Mouse (Mus musculus): Measurements from ENCODE around the gene Bach1.

Bach1 gene

DNA sequence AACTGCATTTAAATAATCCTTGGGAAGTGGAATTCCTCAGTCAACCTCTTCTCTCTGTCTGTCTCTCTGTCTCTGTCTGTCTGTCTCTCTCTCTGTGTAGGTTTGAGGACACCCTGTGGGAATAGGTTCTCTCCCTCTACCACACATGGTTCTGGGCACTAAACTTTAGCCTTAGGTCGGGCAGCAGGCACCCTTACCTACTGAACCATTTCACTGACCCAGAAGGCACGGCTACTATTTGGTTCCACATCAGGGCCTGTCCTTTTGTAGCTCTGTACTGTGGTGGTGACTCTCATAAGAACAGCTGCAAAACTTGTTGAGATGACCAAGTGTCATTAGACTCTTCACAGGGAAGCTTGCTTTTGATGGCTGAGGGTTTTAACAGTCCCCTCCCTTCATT, 3.1 kb downstream of the Bach1 start:
- CTCF ChIA-PET: no interaction called here
- POLR2A ChIA-PET: interaction anchor here in 3 of 4 experiments (0.6 to 5.9 kb wide), 18 partner anchors 11 to 982 kb away, joined by 3 to 74 read pairs (median 3); no protein-coding TSS in a partner anchor

DNA sequence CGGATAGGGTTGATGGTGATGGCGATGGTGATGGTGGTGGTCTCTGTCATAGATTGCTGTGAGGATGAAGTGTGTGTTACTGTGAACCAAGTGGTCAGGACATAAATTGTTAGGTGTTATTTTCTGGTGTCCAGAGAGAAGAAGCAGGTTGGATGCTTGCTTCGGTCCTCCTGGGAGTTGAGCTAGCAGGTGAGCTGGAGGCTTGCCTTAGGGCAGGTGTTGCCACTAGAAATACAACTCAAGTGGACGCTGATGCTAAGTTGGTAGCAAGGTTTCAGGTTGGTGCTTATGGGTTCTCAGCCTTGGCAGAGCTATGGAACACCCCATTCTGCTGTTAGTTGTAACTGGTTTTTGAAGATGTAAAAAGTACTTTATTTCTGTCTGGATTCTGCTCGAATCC, 4.1 kb downstream of the Bach1 start:
- CTCF ChIA-PET: interaction anchor here in 2 of 4 experiments (0.6 to 0.7 kb wide), 2 partner anchors 28 to 473 kb away, joined by 4 to 12 read pairs; no protein-coding TSS in a partner anchor
- POLR2A ChIA-PET: interaction anchor here (0.6 to 5.9 kb wide), 21 partner anchors 8 to 1017 kb away, joined by 3 to 74 read pairs (median 5); no protein-coding TSS in a partner anchor

DNA sequence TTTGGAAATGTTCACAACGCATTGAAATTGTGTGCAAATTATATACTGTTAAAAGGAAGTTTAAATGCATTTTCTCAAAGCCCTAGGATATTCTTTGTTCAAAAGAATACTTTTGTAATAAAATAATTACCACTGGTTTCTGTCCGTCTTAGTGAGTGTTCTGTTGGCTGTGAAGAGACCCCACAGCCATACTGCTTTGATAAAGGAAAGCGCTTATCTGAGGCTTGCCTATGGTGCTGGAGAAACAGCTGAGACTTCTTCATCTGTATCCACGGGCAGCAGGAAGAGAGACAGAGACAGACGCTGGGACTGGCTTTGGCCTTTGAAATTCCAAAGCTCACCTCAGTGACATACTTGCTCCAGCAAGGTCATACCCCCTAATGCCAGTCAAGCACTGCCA, 5.5 kb downstream of the Bach1 start:
- POLR2A ChIA-PET: interaction anchor here in 3 of 4 experiments (0.5 to 5.9 kb wide), 16 partner anchors 9 to 217 kb away, joined by 3 to 62 read pairs (median 5); no protein-coding TSS in a partner anchor
- CTCF ChIA-PET: interaction anchor here in 1 of 4 experiments (1.1 kb wide), 1 partner anchor 26 kb away, joined by 4 read pairs; no protein-coding TSS in a partner anchor

DNA sequence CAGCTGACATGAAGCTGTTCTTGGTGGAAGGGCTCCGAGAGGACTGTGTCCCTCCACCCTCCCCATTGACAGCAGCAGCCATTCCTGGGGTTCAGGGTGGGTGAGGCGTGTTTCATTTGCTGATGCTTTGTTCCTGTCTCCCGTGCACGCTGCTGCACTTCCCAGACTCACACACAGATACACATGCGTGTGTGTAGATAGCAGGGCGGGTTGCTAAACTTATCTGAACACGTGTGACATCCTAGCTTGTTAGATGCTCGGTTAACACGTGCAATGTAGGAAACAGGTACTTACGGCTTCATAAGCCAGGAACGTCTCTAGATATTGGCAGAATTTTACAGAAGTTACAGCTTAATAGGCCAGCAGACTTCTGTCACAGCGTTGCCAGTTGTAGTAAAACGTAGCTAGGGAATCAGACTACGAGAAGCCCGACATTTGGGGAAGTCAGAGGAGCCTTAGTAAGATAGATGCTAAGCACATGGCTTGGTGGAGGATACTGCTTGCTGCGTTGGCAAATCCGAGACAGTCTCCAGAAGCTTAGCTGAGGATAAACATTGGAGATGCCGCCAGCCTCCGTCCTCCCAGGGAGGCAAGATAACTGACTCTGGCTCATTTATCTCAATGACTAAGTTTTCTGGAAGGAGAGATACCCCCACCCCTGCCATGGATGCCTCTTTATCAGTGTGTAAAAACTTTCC, 7.3 kb downstream of the Bach1 start:
- POLR2A ChIA-PET: interaction anchor here in 3 of 4 experiments (0.6 to 5.9 kb wide), 23 partner anchors 7 to 250 kb away, joined by 3 to 62 read pairs (median 3); partner anchors contain the start of gene Bach1 (in 3 of the 3)
- CTCF ChIA-PET: interaction anchor here in 2 of 4 experiments (0.5 to 1.5 kb wide), 2 partner anchors 108 to 118 kb away, joined by 3 read pairs; no protein-coding TSS in a partner anchor

DNA sequence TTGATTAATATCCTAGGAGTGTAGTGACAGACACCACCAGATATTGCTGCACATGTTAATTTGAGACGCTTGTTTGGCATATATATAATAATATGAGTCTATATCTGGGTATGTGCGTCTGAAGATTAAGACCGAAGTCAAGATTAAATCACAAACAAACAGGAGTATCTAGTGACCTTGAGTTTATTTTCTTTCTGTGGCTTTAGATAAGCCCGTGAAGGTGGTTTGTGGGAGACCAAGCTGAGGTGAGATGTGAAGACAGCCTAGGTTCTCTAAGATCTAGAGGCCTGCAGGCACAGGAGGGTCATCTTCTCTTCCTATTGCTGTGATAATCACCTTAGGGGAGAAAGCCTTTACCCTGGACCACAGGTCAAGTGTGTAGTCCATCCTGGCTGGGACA, 8.6 kb downstream of the Bach1 start:
- CTCF ChIA-PET: interaction anchor here in 2 of 4 experiments (0.5 to 1.5 kb wide), 2 partner anchors 110 to 245 kb away, joined by 3 to 5 read pairs; no protein-coding TSS in a partner anchor
- POLR2A ChIA-PET: interaction anchor here in 3 of 4 experiments (0.6 to 12.1 kb wide), 22 partner anchors 8 to 220 kb away, joined by 3 to 167 read pairs (median 4); partner anchors contain the start of gene Bach1 (in 3 of the 3)

DNA sequence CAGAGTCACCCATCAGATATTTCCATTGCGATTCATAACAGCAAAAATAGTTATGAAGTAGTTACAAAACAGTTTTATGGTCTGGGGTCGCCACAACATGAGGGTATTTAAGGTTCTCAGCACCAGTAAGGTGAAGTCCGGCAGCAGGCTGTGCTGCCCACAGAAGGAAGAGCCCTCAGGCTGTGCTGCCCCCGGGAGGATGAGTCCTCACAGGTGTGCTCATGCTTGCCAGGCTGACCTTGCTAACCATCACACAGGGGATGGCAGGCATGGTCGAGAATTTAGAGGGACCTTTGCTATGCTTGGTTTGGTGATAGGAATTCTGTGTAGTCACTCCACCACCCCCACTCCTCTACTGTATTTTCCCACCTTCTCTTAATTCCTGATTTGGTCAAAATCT, 9.8 kb downstream of the Bach1 start:
- ChIA-PET POLR2A (interaction anchor here in 3 of 4 experiments (2.3 to 12.1 kb wide), 4 partner anchors 9 to 12 kb away, joined by 5 to 167 read pairs (median 24); partner anchors contain the start of gene Bach1 (in 3 of the 3)), CTCF (no interaction called here)

DNA sequence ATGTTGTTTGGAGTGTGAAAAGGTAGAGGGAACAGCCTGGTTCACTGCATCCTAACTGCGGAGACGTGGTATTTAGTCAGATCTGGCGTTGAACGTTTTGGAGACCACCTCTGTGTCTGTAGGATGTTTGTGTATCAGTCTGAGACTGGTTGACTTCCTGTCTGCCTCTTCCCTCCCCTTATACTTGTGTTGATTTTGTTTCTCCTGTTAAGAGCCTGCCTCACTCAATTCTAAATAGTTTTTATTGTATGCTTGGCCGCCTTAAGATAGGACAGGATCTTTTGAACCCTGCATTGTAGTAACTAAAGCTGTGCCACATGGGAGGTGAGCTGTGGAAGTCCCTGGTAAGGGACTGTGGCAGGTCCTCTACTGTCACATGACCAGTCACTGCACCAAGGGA, 10.4 kb downstream of the Bach1 start:
- CTCF ChIA-PET: no interaction called here
- POLR2A ChIA-PET: interaction anchor here in 3 of 4 experiments (1.2 to 12.1 kb wide), 9 partner anchors 9 to 104 kb away, joined by 3 to 167 read pairs (median 5); partner anchors contain the start of gene Bach1 (in 3 of the 3)

DNA sequence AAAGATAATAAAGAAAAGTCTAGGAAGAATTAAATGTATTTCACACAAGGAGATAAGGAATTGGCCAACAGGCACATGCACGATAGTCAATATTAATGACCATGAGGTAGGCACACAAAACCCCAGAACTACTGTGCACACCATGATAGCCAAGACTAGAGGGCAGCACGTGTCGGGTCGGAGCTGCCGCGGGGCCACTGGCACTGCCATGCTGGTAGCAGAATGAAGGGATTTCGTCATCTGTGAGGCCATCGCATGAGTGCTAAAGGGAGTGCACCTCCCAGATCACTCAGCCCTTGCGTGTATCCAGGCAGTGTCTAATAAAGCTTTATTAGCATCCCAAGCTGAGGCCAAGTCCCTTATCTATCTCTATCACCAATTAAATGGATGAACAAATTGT, 11.2 kb downstream of the Bach1 start:
- CTCF ChIA-PET: no interaction called here
- POLR2A ChIA-PET: interaction anchor here in 3 of 4 experiments (0.5 to 12.1 kb wide), 11 partner anchors 8 to 105 kb away, joined by 3 to 167 read pairs (median 5); partner anchors contain the start of gene Bach1 (in 3 of the 3)

DNA sequence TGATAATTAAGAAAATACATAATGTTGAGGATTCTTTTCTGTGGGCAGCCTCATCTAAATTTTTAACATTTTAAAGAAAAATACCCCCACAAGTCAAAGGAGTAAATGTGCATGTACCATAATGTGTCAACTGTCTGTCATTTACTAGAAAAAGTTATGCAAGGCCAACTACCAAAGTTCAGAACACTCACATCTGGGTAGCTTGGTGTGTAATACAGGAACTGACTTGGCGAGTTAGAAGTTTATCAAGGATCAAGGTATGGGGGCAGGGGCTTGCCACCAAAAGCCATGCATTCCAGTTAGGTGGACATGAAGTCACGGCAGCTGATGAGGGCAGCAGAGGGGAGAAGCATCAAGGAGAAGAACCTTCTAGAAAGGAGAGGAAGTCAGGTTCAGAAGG, 13.2 kb downstream of the Bach1 start:
- CTCF ChIA-PET: no interaction called here
- POLR2A ChIA-PET: interaction anchor here (0.7 to 12.1 kb wide), 10 partner anchors 8 to 86 kb away, joined by 3 to 167 read pairs (median 16); partner anchors contain the start of gene Bach1 (in 3 of the 4)

DNA sequence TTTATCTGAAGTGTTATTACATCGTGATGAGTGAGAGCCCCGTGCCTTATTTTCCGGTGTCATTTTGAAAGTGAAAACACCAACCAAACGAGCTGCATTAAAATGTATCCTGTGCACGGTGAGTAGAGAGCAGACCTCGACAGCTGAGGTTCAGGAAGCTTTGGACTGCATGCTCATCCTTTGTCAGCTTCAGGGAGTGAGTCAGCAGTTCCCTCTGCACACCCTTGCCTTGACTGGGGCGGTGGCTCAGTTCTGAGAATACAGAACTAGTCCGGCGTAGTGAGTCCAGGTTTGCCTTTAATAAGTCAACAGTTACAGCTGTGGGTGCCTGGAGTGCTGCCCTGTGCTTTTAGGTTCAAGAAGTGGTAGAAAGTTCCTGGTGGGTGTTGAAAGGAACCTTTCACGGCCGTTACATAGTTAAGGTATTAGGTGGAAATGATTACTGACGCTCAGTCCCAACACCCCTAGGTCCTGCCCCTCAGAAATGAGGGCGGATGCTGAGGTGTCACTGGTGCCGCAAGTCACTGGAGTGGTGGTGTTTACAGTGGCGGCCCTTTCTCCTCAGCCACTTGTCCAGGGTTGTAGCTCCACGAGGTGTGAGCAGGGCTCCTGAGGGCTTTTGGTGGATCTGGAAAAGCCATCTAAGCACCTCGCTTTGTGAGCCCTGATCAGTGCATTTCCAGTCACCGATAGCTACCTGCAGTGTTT, 14.4 kb downstream of the Bach1 start:
- POLR2A ChIA-PET: interaction anchor here (0.6 to 12.1 kb wide), 22 partner anchors 9 to 110 kb away, joined by 3 to 167 read pairs (median 4); partner anchors contain the start of gene Bach1 (in 3 of the 4)
- CTCF ChIA-PET: interaction anchor here in 1 of 4 experiments (0.9 kb wide), 1 partner anchor 13 kb away, joined by 3 read pairs; no protein-coding TSS in a partner anchor

DNA sequence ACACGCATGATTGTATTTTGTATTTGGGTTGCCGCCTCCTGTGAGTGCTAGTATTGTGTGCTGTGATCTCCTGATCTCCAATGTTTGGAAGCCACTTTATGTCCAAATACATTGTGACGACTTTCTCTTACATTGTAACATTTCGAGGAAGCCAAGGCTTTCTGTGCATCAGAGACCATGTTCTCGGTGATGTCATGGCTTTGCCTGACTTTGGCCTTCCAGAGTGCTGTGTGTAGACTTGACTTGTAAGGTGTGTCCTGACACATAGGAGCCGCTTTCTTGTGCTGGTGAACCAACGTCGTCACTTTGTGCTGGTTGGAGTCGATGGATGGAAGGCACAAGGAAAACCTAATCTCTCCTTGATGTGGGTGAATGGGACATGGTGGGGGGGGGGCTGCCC, 15.8 kb downstream of the Bach1 start:
- POLR2A ChIA-PET: interaction anchor here in 3 of 4 experiments (1.4 to 12.1 kb wide), 9 partner anchors 9 to 105 kb away, joined by 3 to 167 read pairs (median 11); partner anchors contain the start of gene Bach1 (in 3 of the 3)

DNA sequence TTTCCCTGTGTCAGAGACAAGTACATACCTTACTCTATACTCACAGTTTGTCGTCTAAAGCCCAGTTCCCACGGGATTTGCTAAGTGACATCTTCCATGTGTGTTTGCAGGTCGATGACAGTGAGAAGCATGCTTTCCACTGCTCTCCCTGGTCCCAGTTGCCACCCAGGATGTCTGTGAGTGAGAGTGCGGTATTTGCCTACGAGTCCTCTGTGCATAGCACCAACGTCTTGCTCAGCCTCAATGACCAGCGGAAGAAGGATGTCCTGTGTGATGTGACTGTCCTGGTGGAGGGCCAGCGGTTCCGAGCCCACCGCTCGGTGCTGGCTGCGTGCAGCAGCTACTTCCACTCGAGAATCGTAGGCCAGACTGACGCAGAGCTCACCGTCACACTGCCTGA, 16.5 kb downstream of the Bach1 start:
- ChIA-PET CTCF (interaction anchor here in 1 of 4 experiments (1.2 kb wide), 1 partner anchor 15 kb away, joined by 6 read pairs; no protein-coding TSS in a partner anchor), POLR2A (interaction anchor here in 3 of 4 experiments (0.5 to 12.1 kb wide), 12 partner anchors 8 to 90 kb away, joined by 3 to 167 read pairs (median 6); partner anchors contain the start of gene Bach1 (in 3 of the 3))

More for the DNA sequence above, 15.8 kb downstream of the Bach1 start:
- CTCF ChIA-PET: no interaction called here

DNA sequence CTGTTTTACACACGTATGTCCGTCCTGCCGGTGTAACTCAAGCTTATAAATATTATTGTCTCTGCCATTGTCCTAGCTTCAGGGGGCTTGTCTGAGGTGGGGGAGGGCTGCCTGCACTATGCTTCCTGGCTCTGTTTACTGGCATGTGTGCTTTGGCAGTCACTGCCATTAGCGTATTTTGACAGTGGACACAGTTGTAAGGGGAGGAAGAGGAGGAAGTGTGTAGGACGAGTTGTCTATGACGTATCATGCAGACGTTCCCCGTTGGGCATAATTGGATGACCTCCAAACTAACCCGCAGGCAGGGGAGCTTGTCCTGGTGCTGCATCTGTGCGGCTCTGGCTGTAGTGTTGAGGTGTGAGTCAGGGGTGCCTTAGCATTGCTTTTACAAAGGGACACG, 17.5 kb downstream of the Bach1 start:
- ChIA-PET POLR2A (interaction anchor here in 3 of 4 experiments (0.9 to 12.1 kb wide), 10 partner anchors 9 to 17 kb away, joined by 3 to 167 read pairs (median 8); partner anchors contain the start of gene Bach1 (in 3 of the 3)), CTCF (interaction anchor here in 1 of 4 experiments (1.2 kb wide), 1 partner anchor 14 kb away, joined by 6 read pairs; no protein-coding TSS in a partner anchor)

DNA sequence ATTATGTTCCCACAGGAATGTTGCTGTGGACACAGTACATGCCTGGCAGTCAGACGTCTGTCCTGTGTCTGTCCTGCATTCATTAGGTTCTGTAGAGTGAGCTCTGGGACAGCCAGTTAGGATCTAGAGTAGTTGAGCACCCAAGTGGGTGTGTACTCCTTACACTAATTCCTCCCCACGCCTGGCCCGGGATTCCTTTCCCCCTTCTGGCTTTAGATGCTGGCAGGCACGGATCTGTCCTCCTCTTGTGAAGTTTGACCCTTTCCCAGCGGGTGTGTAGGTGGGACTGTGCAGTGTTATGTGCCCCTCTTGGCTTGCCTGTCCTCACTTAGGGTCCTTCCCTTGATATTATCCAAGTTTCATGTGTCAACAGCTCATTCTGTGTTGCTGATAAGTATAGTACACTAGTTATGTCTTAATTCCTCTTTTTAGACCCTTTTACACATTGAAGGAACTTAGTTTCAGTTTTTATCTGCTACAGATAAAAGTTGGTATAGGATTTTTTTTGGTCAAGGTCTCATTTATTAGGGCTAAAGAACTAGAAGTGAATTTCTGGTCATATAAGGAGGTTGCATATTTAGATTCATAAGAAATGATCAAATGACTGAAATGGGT, 18.4 kb downstream of the Bach1 start:
- POLR2A ChIA-PET: interaction anchor here in 3 of 4 experiments (0.9 to 12.1 kb wide), 13 partner anchors 8 to 114 kb away, joined by 3 to 167 read pairs (median 3); partner anchors contain the start of gene Bach1 (in 3 of the 3)
- CTCF ChIA-PET: no interaction called here

DNA sequence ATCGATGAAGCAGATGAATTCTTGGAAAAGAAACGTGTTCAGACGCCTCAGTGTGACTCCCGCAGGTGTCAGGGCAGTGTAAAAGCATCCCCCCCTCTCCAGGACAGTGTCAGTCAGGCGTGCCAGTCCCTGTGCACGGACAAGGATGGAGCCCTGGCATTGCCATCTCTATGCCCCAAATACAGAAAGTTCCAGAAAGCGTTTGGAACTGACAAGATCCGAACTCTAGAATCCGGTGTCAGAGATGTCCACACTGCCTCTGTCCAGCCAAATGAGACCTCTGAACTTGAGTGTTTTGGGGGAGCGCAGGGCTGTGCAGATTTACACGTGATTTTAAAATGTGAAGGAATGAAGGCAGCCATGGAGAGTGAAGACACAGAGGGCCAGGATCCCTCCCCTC, 20.3 kb downstream of the Bach1 start:
- ChIA-PET POLR2A (interaction anchor here in 1 of 4 experiments (12.1 kb wide), 1 partner anchor 20 kb away, joined by 167 read pairs; the partner anchor contains the start of gene Bach1), CTCF (no interaction called here)

DNA sequence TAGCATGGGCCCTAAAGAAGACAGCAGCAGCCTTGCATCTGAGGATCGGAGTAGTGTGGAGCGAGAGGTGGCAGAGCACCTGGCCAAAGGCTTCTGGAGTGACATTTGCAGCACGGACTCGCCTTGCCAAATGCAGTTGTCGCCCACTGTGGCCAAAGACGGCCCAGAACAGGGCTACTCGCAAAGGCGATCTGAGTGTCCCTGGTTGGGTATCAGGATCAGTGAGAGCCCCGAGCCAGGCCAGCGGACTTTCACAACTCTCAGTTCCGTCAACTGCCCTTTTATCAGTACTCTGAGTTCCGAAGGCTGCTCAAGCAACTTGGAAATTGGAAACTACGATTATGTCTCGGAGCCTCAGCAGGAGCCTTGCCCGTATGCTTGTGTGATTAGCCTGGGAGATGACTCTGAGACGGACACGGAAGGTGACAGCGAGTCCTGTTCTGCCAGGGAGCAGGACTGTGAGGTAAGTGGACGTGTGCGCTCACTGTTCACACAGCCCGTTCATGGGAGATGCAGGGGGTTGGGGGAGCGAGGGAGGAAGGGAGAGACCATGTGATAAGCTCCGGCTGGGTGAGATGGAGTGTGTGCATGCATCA, 21.0 kb downstream of the Bach1 start:
- ChIA-PET POLR2A (interaction anchor here in 3 of 4 experiments (0.5 to 1.5 kb wide), 12 partner anchors 10 to 296 kb away, joined by 3 to 16 read pairs (median 4); partner anchors contain the start of gene Bach1 (in 3 of the 3)), CTCF (interaction anchor here in 1 of 4 experiments (0.7 kb wide), 1 partner anchor 30 kb away, joined by 3 read pairs; no protein-coding TSS in a partner anchor)

DNA sequence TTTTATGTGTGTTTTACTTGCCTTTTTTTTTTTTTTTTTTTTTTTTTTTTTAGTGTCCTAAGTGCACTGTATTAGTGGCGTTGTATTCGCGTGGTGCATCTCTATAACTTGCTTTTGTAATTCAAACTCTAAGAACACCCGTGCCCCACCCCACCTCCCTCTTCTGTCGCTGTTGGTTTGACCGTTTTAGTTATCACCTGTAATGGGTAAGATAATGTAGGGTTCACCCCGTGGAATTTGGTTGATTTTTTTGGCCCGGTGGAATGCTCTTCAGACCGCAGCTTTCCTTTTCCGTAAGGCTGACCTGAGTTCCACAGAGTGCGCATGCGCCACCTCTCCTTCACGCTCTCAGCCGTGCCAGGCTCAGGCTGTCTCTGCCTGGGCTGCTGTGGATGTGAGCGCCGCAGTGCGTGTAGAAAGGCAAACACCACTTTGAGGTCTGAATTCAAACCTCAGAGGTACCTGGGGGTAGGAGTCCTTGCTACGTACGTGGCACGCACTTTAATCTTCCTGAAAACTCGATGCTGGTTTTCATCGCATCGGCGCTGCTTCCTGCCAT, 22.2 kb downstream of the Bach1 start:
- CTCF ChIA-PET: no interaction called here
- POLR2A ChIA-PET: interaction anchor here in 3 of 4 experiments (0.5 to 1.9 kb wide), 12 partner anchors 9 to 298 kb away, joined by 3 to 16 read pairs (median 4); partner anchors contain the start of gene Bach1 (in 3 of the 3)
